Mouse (Mus musculus): ENCODE measurements at regions not wholly inside any gene's neighbourhood (a gene's known extent, or its start where the extent isn't known, plus 50 kb on each side); places are given as distances from the start of the nearest gene placed in this dataset.

GRCm38 (mm10) chr1:57574530-57574929 lies 167.6 kb upstream of the Tyw5 start:
- no peak for DNase-seq

- no peak for DNase-seq
These were observed 169.3 kb upstream of the Tyw5 start for GRCm38 (mm10) chr1:57576066-57576753.

- no peak for DNase-seq
These were observed 172.2 kb upstream of the Tyw5 start for GRCm38 (mm10) chr1:57579086-57579485.

GRCm38 (mm10) chr1:57593707-57594589 lies 180.0 kb upstream of the Spats2l start:
- DNase-seq: peak; percentile 24 to 67

GRCm38 (mm10) chr1:57594815-57595214 lies 179.1 kb upstream of the Spats2l start:
- DNase-seq: no peak

- no peak for DNase-seq
These were observed 173.0 kb upstream of the Spats2l start for GRCm38 (mm10) chr1:57600951-57601350.

- no peak for DNase-seq
These were observed 168.4 kb upstream of the Spats2l start for GRCm38 (mm10) chr1:57605525-57605924.

- DNase-seq: no peak
These were observed 167.8 kb upstream of the Spats2l start for GRCm38 (mm10) chr1:57606060-57606683.

GRCm38 (mm10) chr1:57607026-57607425 lies 166.9 kb upstream of the Spats2l start:
- DNase-seq: no peak

GRCm38 (mm10) chr1:57607626-57608422 lies 166.1 kb upstream of the Spats2l start:
- no peak for DNase-seq

GRCm38 (mm10) chr1:57608423-57608679 lies 165.6 kb upstream of the Spats2l start:
- DNase-seq: no peak

- no peak for DNase-seq
These were observed 164.7 kb upstream of the Spats2l start for GRCm38 (mm10) chr1:57609307-57609706.

- no peak for DNase-seq
These were observed 161.8 kb upstream of the Spats2l start for GRCm38 (mm10) chr1:57612171-57612570.

GRCm38 (mm10) chr1:57612931-57613804 lies 160.8 kb upstream of the Spats2l start:
- no peak for DNase-seq

GRCm38 (mm10) chr1:57615155-57615554 lies 158.8 kb upstream of the Spats2l start:
- DNase-seq: no peak

- DNase-seq: no peak
These were observed 156.6 kb upstream of the Spats2l start for GRCm38 (mm10) chr1:57617316-57617715.

- no peak for DNase-seq
These were observed 151.4 kb upstream of the Spats2l start for GRCm38 (mm10) chr1:57622561-57622960.

- DNase-seq: no peak
These were observed 140.0 kb upstream of the Spats2l start for GRCm38 (mm10) chr1:57633986-57634385.

GRCm38 (mm10) chr1:57642131-57642530 lies 131.8 kb upstream of the Spats2l start:
- DNase-seq: no peak

- DNase-seq: no peak
These were observed 130.4 kb upstream of the Spats2l start for GRCm38 (mm10) chr1:57643466-57644097.

GRCm38 (mm10) chr1:57664962-57665361 lies 109.0 kb upstream of the Spats2l start:
- no peak for DNase-seq

GRCm38 (mm10) chr1:57665724-57666123 lies 108.2 kb upstream of the Spats2l start:
- DNase-seq: no peak

Measured in cerebellum, postnatal 25 days (tissue).